Mouse (Mus musculus) E14TG2a.4 (cell line): ENCODE results near the gene Hydin.

Experiments
- H3K27me3 ChIP-seq: 2 replicates; pipeline ENCODE4 v1.6.1; 2014; ENCODE audit warnings: low read length, control low read depth; ENCODE audit not compliant: insufficient read depth
- H3K36me3 ChIP-seq: 2 replicates; pipeline ENCODE4 v1.6.1; 2014; ENCODE audit warnings: low read length, control low read depth; ENCODE audit not compliant: insufficient read depth
- H3K4me1 ChIP-seq: replicated peaks from 2 replicates; pipeline ENCODE4 v1.6.1; 2014; ENCODE audit warnings: low read depth, low read length, control low read depth
- H3K4me3 ChIP-seq: replicated peaks from 2 replicates; pipeline ENCODE4 v1.5.1; 2014; ENCODE audit warnings: mild to moderate bottlenecking, low read length
- H3K9me3 ChIP-seq: 2 replicates; pipeline ENCODE4 v1.6.1; 2014; ENCODE audit warnings: low read length, control low read depth
- CTCF ChIP-seq: conservative IDR thresholded peaks from 2 replicates; pipeline ENCODE4 v1.5.1; 2014; ENCODE audit warnings: low read length
- NANOG ChIP-seq: IDR thresholded peaks from 2 replicates; pipeline ENCODE4 v1.6.1; 2014; ENCODE audit warnings: borderline replicate concordance, low read length, mixed read lengths
- POU5F1 ChIP-seq: IDR thresholded peaks from 2 replicates; pipeline ENCODE4 v1.6.1; 2014; ENCODE audit warnings: low read length, borderline replicate concordance

The Hydin gene

GRCm38 (mm10) chr8:110482275-110482674, 215.5 kb downstream of the Hydin start:
- no peak for TF ChIP-seq CTCF
- no peak for TF ChIP-seq NANOG
- no peak for TF ChIP-seq POU5F1
- Histone ChIP-seq H3K36me3 (no peaks in the 10 kb centered on the region), H3K27me3 (peaks cover 67% of the 10 kb centered on the region), H3K4me1 (peaks cover 33% of the 10 kb centered on the region), H3K9me3 (no peaks in the 10 kb centered on the region), H3K4me3 (no peak overlapping the region)

- Histone ChIP-seq H3K4me3 (no peak overlapping the region; the same call in 1 of the 2 replicates), H3K4me1 (peaks cover 27% of the 10 kb centered on the region), H3K27me3 (peaks cover 50% of the 10 kb centered on the region), H3K36me3 (no peaks in the 10 kb centered on the region), H3K9me3 (no peaks in the 10 kb centered on the region)
- no peak for TF ChIP-seq CTCF
- no peak for TF ChIP-seq POU5F1
- no peak for TF ChIP-seq NANOG
Observed at GRCm38 (mm10) chr8:110485234-110485633, 218.5 kb downstream of the Hydin start.

- peaks cover 27% of the 10 kb centered on the region for H3K4me1 ChIP-seq
- no peaks in the 10 kb centered on the region for H3K36me3 ChIP-seq
- peaks cover 43% of the 10 kb centered on the region for H3K27me3 ChIP-seq
- no peak for TF ChIP-seq NANOG
- no peak for TF ChIP-seq CTCF
- no peak for TF ChIP-seq POU5F1
- peak overlapping the region; percentile 60 for H3K4me3 ChIP-seq
- no peaks in the 10 kb centered on the region for H3K9me3 ChIP-seq
Observed at GRCm38 (mm10) chr8:110486020-110486419, 219.2 kb downstream of the Hydin start.

- Histone ChIP-seq H3K36me3 (no peaks in the 10 kb centered on the region), H3K9me3 (no peaks in the 10 kb centered on the region), H3K27me3 (peaks cover 29% of the 10 kb centered on the region), H3K4me1 (peaks cover 15% of the 10 kb centered on the region), H3K4me3 (no peak overlapping the region)
- TF ChIP-seq NANOG (no peak), CTCF (peak; percentile 63)
Observed at GRCm38 (mm10) chr8:110487644-110488043, 220.9 kb downstream of the Hydin start.

- H3K9me3 ChIP-seq: no peaks in the 10 kb centered on the region
- H3K4me1 ChIP-seq: peaks cover 14% of the 10 kb centered on the region
- no peak overlapping the region for H3K4me3 ChIP-seq
- H3K27me3 ChIP-seq: peaks cover 14% of the 10 kb centered on the region
- TF ChIP-seq CTCF: peak; percentile 97
- TF ChIP-seq POU5F1: no peak
- peaks cover 3% of the 10 kb centered on the region; the same call in 1 of the 2 replicates for H3K36me3 ChIP-seq
Observed at GRCm38 (mm10) chr8:110489344-110489743, 222.6 kb downstream of the Hydin start.

DNA sequence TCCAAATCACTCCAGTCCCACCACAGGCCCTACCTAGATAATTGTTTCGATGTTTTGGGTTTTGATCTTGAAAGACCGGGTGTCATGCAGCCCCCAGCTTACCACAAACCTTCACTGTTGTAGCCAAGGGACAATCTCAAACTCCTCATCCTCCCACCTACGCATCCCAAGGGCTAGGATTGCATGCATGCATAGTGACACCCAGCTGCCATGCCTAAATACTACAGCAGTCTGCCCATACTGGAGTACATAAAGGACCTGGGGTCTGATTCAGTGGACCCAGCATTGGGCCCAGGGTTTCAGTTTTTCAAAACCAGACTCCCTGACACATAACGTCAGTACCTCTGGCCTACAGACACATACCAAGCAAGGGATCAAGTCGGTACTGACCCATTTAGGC, 224.3 kb downstream of the Hydin start:
- TF ChIP-seq NANOG (no peak), POU5F1 (no peak), CTCF (no peak)

GRCm38 (mm10) chr8:110496286-110496685, 229.5 kb downstream of the Hydin start:
- peaks cover 15% of the 10 kb centered on the region; the same call in 1 of the 2 replicates for H3K36me3 ChIP-seq
- H3K9me3 ChIP-seq: no peaks in the 10 kb centered on the region
- H3K4me1 ChIP-seq: peaks cover 19% of the 10 kb centered on the region
- no peaks in the 10 kb centered on the region; the same call in 1 of the 2 replicates for H3K27me3 ChIP-seq
- TF ChIP-seq NANOG: no peak
- no peak overlapping the region for H3K4me3 ChIP-seq

More for the DNA sequence above, 224.3 kb downstream of the Hydin start:
- Histone ChIP-seq H3K4me3 (no peak overlapping the region), H3K36me3 (peaks cover 15% of the 10 kb centered on the region; the same call in 1 of the 2 replicates), H3K27me3 (peaks cover 2% of the 10 kb centered on the region), H3K9me3 (no peaks in the 10 kb centered on the region), H3K4me1 (peaks cover 4% of the 10 kb centered on the region; the same call in 1 of the 2 replicates)

- H3K36me3 ChIP-seq: peaks cover 3% of the 10 kb centered on the region; the same call in 1 of the 2 replicates
- peaks cover 55% of the 10 kb centered on the region for H3K4me1 ChIP-seq
- no peaks in the 10 kb centered on the region for H3K27me3 ChIP-seq
- no peaks in the 10 kb centered on the region for H3K9me3 ChIP-seq
- TF ChIP-seq CTCF (no peak), NANOG (no peak), POU5F1 (no peak)
- no peak overlapping the region for H3K4me3 ChIP-seq
Observed at GRCm38 (mm10) chr8:110500253-110500652, 233.5 kb downstream of the Hydin start.

DNA sequence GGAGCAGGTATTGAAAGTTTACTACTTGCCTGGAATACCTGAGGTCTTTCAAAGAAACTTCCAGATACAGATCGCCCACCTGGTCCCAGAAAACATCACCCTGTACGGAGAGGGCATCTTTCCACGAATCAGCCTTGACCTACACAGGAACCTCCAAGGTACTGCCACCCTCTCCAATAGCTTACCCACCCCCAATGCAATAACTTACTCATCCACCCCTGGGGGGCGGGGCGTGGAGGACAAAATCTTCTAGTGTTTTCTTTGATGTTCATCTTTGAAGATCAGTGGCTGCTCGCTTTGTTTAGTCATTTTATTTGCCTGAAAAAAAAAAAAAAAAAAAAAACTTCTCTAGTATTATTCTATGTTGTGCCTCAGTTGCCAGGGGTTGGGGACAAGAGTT, 233.9 kb downstream of the Hydin start:
- Histone ChIP-seq H3K4me1 (peaks cover 58% of the 10 kb centered on the region), H3K27me3 (no peaks in the 10 kb centered on the region), H3K36me3 (peaks cover 2% of the 10 kb centered on the region), H3K4me3 (no peak overlapping the region), H3K9me3 (no peaks in the 10 kb centered on the region)
- TF ChIP-seq CTCF (no peak), NANOG (no peak), POU5F1 (no peak)
